Mouse (Mus musculus): ENCODE measurements around the gene Rgs3. TPM values are rescaled to one million over a fixed set of nuclear protein-coding genes. Genes with fewer than 3 reads are reported as not detected.

Rgs3 gene
- polyA plus RNA-seq, 1 experiment, result 43.1 TPM

DNA sequence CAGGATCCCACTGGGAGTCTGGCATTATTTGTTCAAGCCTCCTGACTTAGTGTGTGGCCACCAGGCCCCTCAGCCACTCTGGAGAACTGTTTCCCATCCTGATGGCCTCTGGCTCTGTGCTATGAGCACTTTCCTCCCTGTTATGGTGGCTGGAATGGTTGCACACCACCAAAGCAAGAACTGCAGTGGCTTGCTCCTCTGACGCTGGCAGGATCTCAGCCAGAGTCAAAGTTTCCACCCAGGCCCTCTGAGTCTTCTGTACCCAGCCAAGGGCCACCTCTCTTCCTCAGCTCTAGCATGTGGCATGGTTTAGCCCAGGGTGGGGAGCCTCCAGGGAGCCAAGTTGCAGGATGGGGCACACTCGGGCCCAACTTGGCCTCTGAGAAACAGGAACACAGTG is 115.7 kb downstream of the Rgs3 start:
- no peaks in the 10 kb centered on the region for H3K27me3 ChIP-seq (replicated peaks; ENCODE audit: control insufficient read depth, insufficient read depth, low read length)
- H3K27ac ChIP-seq (ENCODE audit: insufficient read depth, low read depth, low read length), result no peak overlapping the region
- no peak for DNase-seq
- no peaks in the 10 kb centered on the region for H3K36me3 ChIP-seq (ENCODE audit: control insufficient read depth, insufficient read depth, low read length)
- H3K4me1 ChIP-seq (ENCODE audit: control insufficient read depth, insufficient read depth, low read length), result no peaks in the 10 kb centered on the region
- H3K4me3 ChIP-seq (ENCODE audit: insufficient read depth, low read depth, low read length), result no peak overlapping the region
- TF ChIP-seq POLR2A (IDR thresholded peaks at IDR 0.05; ENCODE audit: low read depth, low read length) (no peak), CTCF (conservative IDR thresholded peaks at IDR 0.05; ENCODE audit: insufficient read depth, insufficient read length, low read depth, low read length) (no peak)
- WGBS, result 90% methylated on average over 2 of the region's 2 CpGs

GRCm38 (mm10) chr4:62677047-62677737 is 117.5 kb downstream of the Rgs3 start:
- Histone ChIP-seq H3K4me1 (ENCODE audit: control insufficient read depth, insufficient read depth, low read length) (no peaks in the 10 kb centered on the region), H3K36me3 (ENCODE audit: control insufficient read depth, insufficient read depth, low read length) (no peaks in the 10 kb centered on the region), H3K4me3 (ENCODE audit: insufficient read depth, low read depth, low read length) (no peak overlapping the region), H3K27ac (ENCODE audit: insufficient read depth, low read depth, low read length) (no peak overlapping the region), H3K27me3 (replicated peaks; ENCODE audit: control insufficient read depth, insufficient read depth, low read length) (no peaks in the 10 kb centered on the region)
- no peak for TF ChIP-seq POLR2A (IDR thresholded peaks at IDR 0.05; ENCODE audit: low read depth, low read length)
- no peak for TF ChIP-seq CTCF (conservative IDR thresholded peaks at IDR 0.05; ENCODE audit: insufficient read depth, insufficient read length, low read depth, low read length)
- WGBS, result 88% methylated on average over 10 of the region's 10 CpGs
- DNase-seq, result no peak

GRCm38 (mm10) chr4:62679157-62679556 is 119.5 kb downstream of the Rgs3 start:
- no peak overlapping the region for H3K4me3 ChIP-seq (ENCODE audit: insufficient read depth, low read depth, low read length)
- H3K36me3 ChIP-seq (ENCODE audit: control insufficient read depth, insufficient read depth, low read length), result no peaks in the 10 kb centered on the region
- no peak for DNase-seq
- WGBS, result 90% methylated on average over 9 of the region's 9 CpGs
- no peaks in the 10 kb centered on the region for H3K27me3 ChIP-seq (replicated peaks; ENCODE audit: control insufficient read depth, insufficient read depth, low read length)
- TF ChIP-seq POLR2A (IDR thresholded peaks at IDR 0.05; ENCODE audit: low read depth, low read length) (no peak), CTCF (conservative IDR thresholded peaks at IDR 0.05; ENCODE audit: insufficient read depth, insufficient read length, low read depth, low read length) (no peak)
- H3K27ac ChIP-seq (ENCODE audit: insufficient read depth, low read depth, low read length), result no peak overlapping the region
- H3K4me1 ChIP-seq (ENCODE audit: control insufficient read depth, insufficient read depth, low read length), result no peaks in the 10 kb centered on the region

DNA sequence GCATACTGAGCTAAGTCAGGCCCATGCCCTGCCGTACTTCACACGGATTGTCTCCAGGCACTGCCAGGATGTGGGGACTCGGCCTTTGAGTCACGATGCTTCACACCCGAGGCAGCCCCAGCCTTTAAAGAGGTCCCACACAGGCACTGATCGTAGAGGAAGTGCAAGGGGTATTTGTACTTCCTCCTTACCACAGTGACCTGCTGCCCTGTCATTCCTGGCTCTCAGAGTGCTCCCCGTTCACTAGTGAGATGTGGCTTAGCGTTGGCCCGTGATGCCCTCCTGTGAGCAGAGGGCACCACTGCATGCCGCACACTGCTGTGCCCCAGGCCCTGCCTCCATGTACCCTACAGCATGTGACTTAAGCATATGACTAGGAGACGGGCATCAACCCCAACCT is 121.8 kb downstream of the Rgs3 start:
- DNase-seq, result no peak
- Histone ChIP-seq H3K36me3 (ENCODE audit: control insufficient read depth, insufficient read depth, low read length) (no peaks in the 10 kb centered on the region), H3K4me1 (ENCODE audit: control insufficient read depth, insufficient read depth, low read length) (no peaks in the 10 kb centered on the region), H3K4me3 (ENCODE audit: insufficient read depth, low read depth, low read length) (no peak overlapping the region), H3K27me3 (replicated peaks; ENCODE audit: control insufficient read depth, insufficient read depth, low read length) (no peaks in the 10 kb centered on the region), H3K27ac (ENCODE audit: insufficient read depth, low read depth, low read length) (no peak overlapping the region)
- TF ChIP-seq POLR2A (IDR thresholded peaks at IDR 0.05; ENCODE audit: low read depth, low read length) (no peak), CTCF (conservative IDR thresholded peaks at IDR 0.05; ENCODE audit: insufficient read depth, insufficient read length, low read depth, low read length) (0 out of 2 replicates have a peak, but pooled peaks have one; percentile 11)
- WGBS, result 72% methylated on average over 11 of the region's 11 CpGs

DNA sequence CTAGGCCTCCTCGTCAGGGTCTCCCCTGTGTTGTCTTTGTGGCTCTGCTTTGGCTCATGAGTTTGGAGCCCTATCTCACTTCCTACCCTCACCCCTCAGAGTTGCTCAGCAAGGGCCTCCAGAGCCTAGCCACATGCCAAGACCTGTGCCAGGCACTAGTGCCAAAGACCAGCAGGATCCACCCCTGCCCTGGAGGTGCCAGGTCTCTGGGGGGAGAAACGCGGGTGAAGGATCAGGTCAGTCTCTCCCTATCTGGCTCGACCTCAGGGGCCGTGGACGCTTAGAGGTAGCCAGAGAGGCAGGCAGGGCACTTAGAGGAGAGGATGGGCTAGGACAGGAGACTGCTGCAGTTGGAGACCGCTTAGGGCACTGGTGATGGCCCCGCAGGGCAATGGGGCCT is 122.7 kb downstream of the Rgs3 start:
- TF ChIP-seq POLR2A (IDR thresholded peaks at IDR 0.05; ENCODE audit: low read depth, low read length) (no peak), CTCF (conservative IDR thresholded peaks at IDR 0.05; ENCODE audit: insufficient read depth, insufficient read length, low read depth, low read length) (no peak)
- no peaks in the 10 kb centered on the region for H3K27me3 ChIP-seq (replicated peaks; ENCODE audit: control insufficient read depth, insufficient read depth, low read length)
- no peak for DNase-seq
- no peaks in the 10 kb centered on the region for H3K4me1 ChIP-seq (ENCODE audit: control insufficient read depth, insufficient read depth, low read length)
- whole genome bisulfite sequencing, result 87% methylated on average over 8 of the region's 8 CpGs
- no peak overlapping the region for H3K27ac ChIP-seq (ENCODE audit: insufficient read depth, low read depth, low read length)
- H3K36me3 ChIP-seq (ENCODE audit: control insufficient read depth, insufficient read depth, low read length), result no peaks in the 10 kb centered on the region
- no peak overlapping the region for H3K4me3 ChIP-seq (ENCODE audit: insufficient read depth, low read depth, low read length)

DNA sequence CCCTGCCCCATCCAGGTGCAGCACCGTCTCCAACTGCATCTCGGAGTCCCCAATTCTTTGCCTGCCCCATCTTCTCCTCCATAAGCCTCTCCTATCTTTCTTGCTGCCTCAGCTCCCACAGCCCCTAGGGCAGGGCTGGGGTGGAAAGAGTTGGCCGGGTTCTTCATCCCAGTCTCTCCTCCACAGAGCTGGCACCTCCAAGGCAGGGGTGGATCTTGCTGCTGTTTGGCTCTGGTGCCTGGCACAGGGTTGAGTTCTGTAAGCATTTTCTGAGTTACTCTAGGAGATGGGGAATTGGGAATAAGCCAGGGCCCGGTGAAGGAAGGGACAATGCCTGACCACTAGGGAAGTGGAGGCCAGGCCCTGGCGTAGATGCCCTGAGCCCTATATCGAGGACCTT is 123.5 kb downstream of the Rgs3 start:
- H3K36me3 ChIP-seq (ENCODE audit: control insufficient read depth, insufficient read depth, low read length), result no peaks in the 10 kb centered on the region
- no peak overlapping the region for H3K4me3 ChIP-seq (ENCODE audit: insufficient read depth, low read depth, low read length)
- no peaks in the 10 kb centered on the region for H3K4me1 ChIP-seq (ENCODE audit: control insufficient read depth, insufficient read depth, low read length)
- 92% methylated on average over 6 of the region's 6 CpGs for WGBS
- H3K27ac ChIP-seq (ENCODE audit: insufficient read depth, low read depth, low read length), result no peak overlapping the region
- no peak for TF ChIP-seq CTCF (conservative IDR thresholded peaks at IDR 0.05; ENCODE audit: insufficient read depth, insufficient read length, low read depth, low read length)
- TF ChIP-seq POLR2A (IDR thresholded peaks at IDR 0.05; ENCODE audit: low read depth, low read length), result no peak
- DNase-seq, result no peak
- no peaks in the 10 kb centered on the region for H3K27me3 ChIP-seq (replicated peaks; ENCODE audit: control insufficient read depth, insufficient read depth, low read length)

GRCm38 (mm10) chr4:62684351-62684750 is 124.7 kb downstream of the Rgs3 start:
- Histone ChIP-seq H3K4me3 (ENCODE audit: insufficient read depth, low read depth, low read length) (no peak overlapping the region), H3K36me3 (ENCODE audit: control insufficient read depth, insufficient read depth, low read length) (no peaks in the 10 kb centered on the region), H3K27me3 (replicated peaks; ENCODE audit: control insufficient read depth, insufficient read depth, low read length) (no peaks in the 10 kb centered on the region), H3K27ac (ENCODE audit: insufficient read depth, low read depth, low read length) (no peak overlapping the region), H3K4me1 (ENCODE audit: control insufficient read depth, insufficient read depth, low read length) (no peaks in the 10 kb centered on the region)
- no peak for TF ChIP-seq POLR2A (IDR thresholded peaks at IDR 0.05; ENCODE audit: low read depth, low read length)
- peak; percentile 71 for DNase-seq
- WGBS, result 64% methylated on average over 3 of the region's 3 CpGs

Data from kidney, adult 2 months (tissue).